Mouse (Mus musculus): ENCODE results near the gene Pnpla2. TPM values are rescaled to one million over a fixed set of nuclear protein-coding genes. Genes with fewer than 3 reads are reported as not detected.

Pnpla2 gene
- total and polyA plus RNA-seq, 3 experiments = 398 to 669 (median 572) TPM

DNA sequence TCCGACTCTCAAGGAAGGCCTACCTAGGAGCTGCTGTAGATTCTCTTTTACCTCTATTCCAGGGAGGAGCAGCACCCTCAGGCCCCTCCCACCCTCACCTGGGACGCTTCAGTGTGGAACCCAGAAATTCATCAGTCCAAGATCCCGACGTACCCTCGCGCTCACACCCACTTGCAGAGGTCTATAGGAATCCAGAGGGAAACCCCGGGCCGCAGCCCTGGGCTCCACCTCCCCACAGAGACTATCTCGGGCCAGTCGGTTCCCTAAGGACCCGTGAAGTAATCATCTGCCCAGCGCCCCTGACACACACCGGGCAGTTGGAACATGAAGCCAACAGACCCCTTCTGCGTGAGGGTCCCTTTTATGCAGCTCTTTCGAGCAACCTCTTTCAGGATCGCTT is 41.7 kb upstream of the Pnpla2 start:
- H3K36me3 ChIP-seq (ENCODE audit: control insufficient read depth, insufficient read depth, low read length) = no peaks in the 10 kb centered on the region
- intact Hi-C loops (cut with DNase I) = no loop called here
- 5% methylated on average over 16 of the region's 16 CpGs for WGBS

GRCm38 (mm10) chr7:141413809-141414584 is 41.0 kb upstream of the Pnpla2 start, which contains the start of gene Gatd1:
TSS of gene Gatd1 (minus strand) at chr7:141414136.
- intact Hi-C loops (cut with DNase I) = loop anchor here (1.0 kb wide), 1 partner anchor 18 kb away; no protein-coding TSS in a partner anchor
- Histone ChIP-seq H3K27me3 (ENCODE audit: control insufficient read depth, insufficient read depth, low read length) (no peaks in the 10 kb centered on the region), H3K27ac (peak within 1 kb of the TSS; percentile 96), H3K79me2 (replicated peaks; ENCODE audit: control insufficient read depth, insufficient read depth, low read length) (no peaks in the 10 kb centered on the region), H3K36me3 (ENCODE audit: control insufficient read depth, insufficient read depth, low read length) (no peaks in the 10 kb centered on the region), H3K9ac (ENCODE audit: low read depth, low read length) (peak within 1 kb of the TSS; percentile 82), H3K4me1 (ENCODE audit: control insufficient read depth, insufficient read depth, low read length) (peaks cover 2% of the 10 kb centered on the region), H3K4me3 (peak within 1 kb of the TSS; percentile 76)
- under 1% methylated on average over 56 of the region's 56 CpGs for WGBS
- DNase-seq = peak; percentile 98 to 99
- peak; percentile 85 for TF ChIP-seq POLR2A (IDR thresholded peaks at IDR 0.05; ENCODE audit: insufficient read depth, low read depth, low read length)
- peak; percentile 48; the same call in 1 of the 2 replicates for TF ChIP-seq EP300 (IDR thresholded peaks at IDR 0.05; ENCODE audit: insufficient read depth, low read depth, low read length)
- TF ChIP-seq CTCF (IDR thresholded peaks at IDR 0.05) = peak; percentile 50

More for the DNA sequence above, 41.7 kb upstream of the Pnpla2 start:
- DNase-seq = peak in 1 of 2 experiments; percentile 26
- H3K4me3 ChIP-seq = peak overlapping the region; percentile 68
- no peaks in the 10 kb centered on the region for H3K79me2 ChIP-seq (replicated peaks; ENCODE audit: control insufficient read depth, insufficient read depth, low read length)
- no peaks in the 10 kb centered on the region for H3K27me3 ChIP-seq (ENCODE audit: control insufficient read depth, insufficient read depth, low read length)
- H3K27ac ChIP-seq = peak overlapping the region; percentile 96
- TF ChIP-seq EP300 (IDR thresholded peaks at IDR 0.05; ENCODE audit: insufficient read depth, low read depth, low read length) (no peak), CTCF (IDR thresholded peaks at IDR 0.05) (no peak), POLR2A (IDR thresholded peaks at IDR 0.05; ENCODE audit: insufficient read depth, low read depth, low read length) (no peak)
- peaks cover 3% of the 10 kb centered on the region for H3K4me1 ChIP-seq (ENCODE audit: control insufficient read depth, insufficient read depth, low read length)
- H3K9ac ChIP-seq (ENCODE audit: low read depth, low read length) = peak overlapping the region; percentile 82

GRCm38 (mm10) chr7:141416144-141416841 is 38.7 kb upstream of the Pnpla2 start:
- H3K4me1 ChIP-seq (ENCODE audit: control insufficient read depth, insufficient read depth, low read length) = no peaks in the 10 kb centered on the region; the same call in 1 of the 2 replicates
- intact Hi-C loops (cut with DNase I) = no loop called here
- peak in 1 of 2 experiments; percentile 20 for DNase-seq
- no peak overlapping the region for H3K4me3 ChIP-seq
- 86% methylated on average over 6 of the region's 6 CpGs for WGBS
- no peaks in the 10 kb centered on the region for H3K79me2 ChIP-seq (replicated peaks; ENCODE audit: control insufficient read depth, insufficient read depth, low read length)
- no peak overlapping the region for H3K27ac ChIP-seq
- TF ChIP-seq CTCF (IDR thresholded peaks at IDR 0.05) = no peak
- no peak for TF ChIP-seq EP300 (IDR thresholded peaks at IDR 0.05; ENCODE audit: insufficient read depth, low read depth, low read length)
- TF ChIP-seq POLR2A (IDR thresholded peaks at IDR 0.05; ENCODE audit: insufficient read depth, low read depth, low read length) = no peak
- no peaks in the 10 kb centered on the region for H3K27me3 ChIP-seq (ENCODE audit: control insufficient read depth, insufficient read depth, low read length)
- H3K9ac ChIP-seq (ENCODE audit: low read depth, low read length) = no peak overlapping the region
- H3K36me3 ChIP-seq (ENCODE audit: control insufficient read depth, insufficient read depth, low read length) = no peaks in the 10 kb centered on the region

DNA sequence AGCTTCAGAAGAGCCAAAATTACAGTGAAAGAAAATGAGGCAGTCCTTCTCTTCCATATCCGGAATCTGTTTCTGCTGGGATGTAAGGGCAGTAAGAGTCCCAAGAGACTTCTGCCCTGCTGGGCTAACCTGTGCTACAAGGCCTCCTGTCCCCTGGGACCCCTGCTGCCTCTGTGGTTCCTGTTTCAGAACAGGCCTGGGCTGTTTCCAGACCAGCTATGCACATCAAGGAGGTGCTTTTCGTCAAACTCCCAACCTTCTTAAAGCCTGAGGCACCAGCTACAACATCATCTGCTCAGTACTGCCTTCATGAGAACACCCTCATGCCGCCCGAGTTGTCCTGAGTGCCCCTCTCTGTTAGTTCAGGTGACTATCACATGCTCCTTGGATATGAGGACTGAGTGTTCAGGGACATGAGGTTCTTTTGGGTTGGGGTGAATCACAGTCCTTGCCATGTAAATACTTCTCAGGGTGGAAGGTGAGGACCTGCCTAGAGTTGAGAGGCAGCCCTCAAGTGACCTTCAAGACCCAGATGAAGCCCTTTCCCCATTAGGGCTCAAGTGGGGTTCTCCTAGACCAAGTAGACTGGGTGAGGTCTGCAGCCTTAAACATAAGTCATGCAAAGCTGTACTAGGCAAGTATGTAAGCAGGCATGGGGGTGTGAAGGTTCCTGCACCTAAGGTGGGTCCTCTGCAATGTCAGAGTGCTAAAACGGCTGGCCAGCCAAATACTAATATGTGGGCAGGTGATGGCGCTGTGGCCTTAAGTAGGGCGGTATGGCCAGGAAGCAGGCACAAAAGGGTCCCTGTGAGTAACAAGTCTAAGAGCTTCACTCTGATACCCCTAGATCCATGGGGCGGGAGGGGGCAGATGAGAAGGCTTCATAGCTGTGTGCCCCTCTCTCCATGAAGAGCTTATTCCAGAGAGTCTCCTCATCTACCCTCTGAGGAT is 37.0 kb upstream of the Pnpla2 start:
- Histone ChIP-seq H3K9ac (ENCODE audit: low read depth, low read length) (no peak overlapping the region), H3K27ac (no peak overlapping the region), H3K27me3 (ENCODE audit: control insufficient read depth, insufficient read depth, low read length) (no peaks in the 10 kb centered on the region), H3K79me2 (replicated peaks; ENCODE audit: control insufficient read depth, insufficient read depth, low read length) (no peaks in the 10 kb centered on the region), H3K36me3 (ENCODE audit: control insufficient read depth, insufficient read depth, low read length) (no peaks in the 10 kb centered on the region), H3K4me1 (ENCODE audit: control insufficient read depth, insufficient read depth, low read length) (no peaks in the 10 kb centered on the region; the same call in 1 of the 2 replicates), H3K4me3 (no peak overlapping the region)
- intact Hi-C loops (cut with DNase I) = no loop called here
- TF ChIP-seq CTCF (IDR thresholded peaks at IDR 0.05) (peak; percentile 41), EP300 (IDR thresholded peaks at IDR 0.05; ENCODE audit: insufficient read depth, low read depth, low read length) (no peak), POLR2A (IDR thresholded peaks at IDR 0.05; ENCODE audit: insufficient read depth, low read depth, low read length) (no peak)
- WGBS = 69% methylated on average over 8 of the region's 8 CpGs
- peak in 1 of 2 experiments; percentile 18 for DNase-seq

DNA sequence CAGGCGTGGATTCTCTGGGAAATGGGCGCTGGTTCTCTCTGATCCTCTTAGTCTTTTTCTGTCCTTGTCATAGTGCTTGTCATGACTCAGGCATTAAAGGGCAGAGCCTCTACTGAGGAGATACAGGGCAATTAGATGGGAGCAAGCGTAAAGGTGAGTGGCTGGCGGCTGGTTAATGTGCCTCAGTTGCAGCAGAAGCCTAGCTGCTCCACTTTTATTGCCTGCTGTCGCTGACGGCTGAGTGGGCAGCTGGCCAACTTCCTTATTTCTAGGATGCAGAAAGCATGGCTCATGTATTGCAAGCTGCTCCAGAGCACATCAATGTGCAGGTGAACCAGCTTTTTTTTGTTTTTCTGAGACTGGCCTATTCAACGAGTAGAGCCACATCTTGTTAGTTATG is 36.0 kb upstream of the Pnpla2 start:
- Histone ChIP-seq H3K27me3 (ENCODE audit: control insufficient read depth, insufficient read depth, low read length) (no peaks in the 10 kb centered on the region), H3K79me2 (replicated peaks; ENCODE audit: control insufficient read depth, insufficient read depth, low read length) (no peaks in the 10 kb centered on the region), H3K27ac (no peak overlapping the region), H3K9ac (ENCODE audit: low read depth, low read length) (no peak overlapping the region), H3K4me3 (no peak overlapping the region), H3K36me3 (ENCODE audit: control insufficient read depth, insufficient read depth, low read length) (no peaks in the 10 kb centered on the region), H3K4me1 (ENCODE audit: control insufficient read depth, insufficient read depth, low read length) (no peaks in the 10 kb centered on the region; the same call in 1 of the 2 replicates)
- TF ChIP-seq CTCF (IDR thresholded peaks at IDR 0.05) (no peak), EP300 (IDR thresholded peaks at IDR 0.05; ENCODE audit: insufficient read depth, low read depth, low read length) (no peak), POLR2A (IDR thresholded peaks at IDR 0.05; ENCODE audit: insufficient read depth, low read depth, low read length) (no peak)
- WGBS = 61% methylated on average over 7 of the region's 7 CpGs
- peak in 1 of 2 experiments; percentile 41 for DNase-seq
- intact Hi-C loops (cut with DNase I) = no loop called here

Measured in heart, adult 2 months (tissue).